Mouse (Mus musculus): ENCODE results near the gene Il5.
A peak's percentile ranks its signal among the peaks of the same experiment; 100 is the strongest.

The Il5 gene

DNA sequence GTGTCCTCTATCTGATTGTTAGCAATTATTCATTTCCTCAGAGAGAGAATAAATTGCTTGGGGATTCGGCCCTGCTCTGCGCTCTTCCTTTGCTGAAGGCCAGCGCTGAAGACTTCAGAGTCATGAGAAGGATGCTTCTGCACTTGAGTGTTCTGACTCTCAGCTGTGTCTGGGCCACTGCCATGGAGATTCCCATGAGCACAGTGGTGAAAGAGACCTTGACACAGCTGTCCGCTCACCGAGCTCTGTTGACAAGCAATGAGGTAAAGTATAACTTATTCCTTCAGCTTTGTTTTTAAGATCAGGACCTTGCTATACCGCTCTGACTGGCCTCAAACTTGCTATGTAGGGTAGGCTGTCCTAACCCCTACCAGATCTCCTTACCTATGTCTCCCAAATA, at the start of gene Il5:
Gene Il5, plus strand, starts transcription at position 80 of the 400 bp plus-strand sequence.
- no peak for DNase-seq

- DNase-seq = no peak
Measured at GRCm38 (mm10) chr11:53671414-53671813, 49.2 kb upstream of the Il5 start.

GRCm38 (mm10) chr11:53680141-53680540, 40.5 kb upstream of the Il5 start:
- peak in 1 of 2 experiments; percentile 28 for DNase-seq

GRCm38 (mm10) chr11:53681686-53682085, 38.9 kb upstream of the Il5 start:
- no peak for DNase-seq

DNA sequence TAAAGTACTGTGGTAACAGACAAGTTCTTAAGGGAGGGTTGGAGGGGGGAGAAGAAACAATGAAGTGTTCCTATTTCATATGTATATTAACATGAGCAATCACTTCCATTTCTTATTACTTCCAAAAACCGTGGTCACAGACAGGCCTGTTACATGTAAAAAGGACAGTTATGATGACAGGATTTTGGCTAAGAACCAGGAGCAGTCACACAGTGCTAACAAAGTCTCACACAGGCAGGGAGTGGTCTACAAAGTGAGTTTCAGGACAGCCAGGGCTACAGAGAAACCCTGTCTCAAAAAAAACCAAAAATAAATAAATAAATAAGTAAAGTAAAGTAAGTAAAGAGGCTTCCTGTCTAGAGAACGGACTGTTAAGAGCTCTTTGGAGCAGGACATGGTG, 38.4 kb upstream of the Il5 start:
- DNase-seq = no peak

DNA sequence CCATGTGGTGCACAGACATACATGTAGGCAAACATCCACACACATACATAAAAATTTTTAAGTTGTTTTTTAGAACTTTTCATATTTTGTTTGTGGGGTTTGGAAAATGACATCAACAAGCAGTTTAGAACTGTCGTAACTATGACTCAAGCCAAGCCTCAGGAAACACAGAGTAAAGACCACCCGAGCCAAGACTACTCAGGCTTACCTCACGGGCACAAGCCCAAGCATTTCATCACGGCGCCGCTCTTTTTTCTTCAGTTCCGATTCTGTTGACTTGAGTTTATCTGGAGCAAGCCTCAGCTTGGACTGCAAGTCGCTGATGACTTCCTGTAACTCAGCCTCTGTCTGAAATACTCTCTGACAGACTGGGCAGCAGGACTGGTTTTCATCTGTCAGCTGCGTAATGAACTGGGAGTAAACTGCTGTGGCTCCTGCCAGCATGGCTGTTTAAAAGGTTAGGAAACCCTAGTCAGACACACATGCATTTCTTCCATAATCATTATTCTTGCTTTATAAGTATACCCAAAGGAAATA, 37.5 kb upstream of the Il5 start:
- DNase-seq = peak; percentile 12 to 34

DNA sequence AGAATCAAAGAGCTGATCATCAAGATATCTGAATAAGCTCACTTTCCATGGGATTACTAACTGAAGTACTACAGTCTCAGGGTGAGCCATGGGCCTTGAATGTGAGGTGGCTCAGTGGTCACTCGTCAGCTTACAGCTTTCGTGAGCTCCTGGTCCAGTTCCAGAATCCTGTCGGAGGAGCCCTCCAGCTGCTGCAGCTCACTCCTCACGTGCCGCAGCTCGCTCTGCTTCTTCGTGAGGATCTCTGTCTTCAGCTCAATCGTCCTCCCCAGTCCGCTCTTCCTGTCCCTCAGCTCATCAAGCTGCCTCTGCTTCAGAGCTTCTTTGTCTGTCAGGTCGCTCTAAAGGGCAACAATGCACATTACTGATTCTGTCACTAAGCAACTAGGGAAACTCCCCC, 28.6 kb upstream of the Il5 start:
- DNase-seq = peak; percentile 39 to 55

DNA sequence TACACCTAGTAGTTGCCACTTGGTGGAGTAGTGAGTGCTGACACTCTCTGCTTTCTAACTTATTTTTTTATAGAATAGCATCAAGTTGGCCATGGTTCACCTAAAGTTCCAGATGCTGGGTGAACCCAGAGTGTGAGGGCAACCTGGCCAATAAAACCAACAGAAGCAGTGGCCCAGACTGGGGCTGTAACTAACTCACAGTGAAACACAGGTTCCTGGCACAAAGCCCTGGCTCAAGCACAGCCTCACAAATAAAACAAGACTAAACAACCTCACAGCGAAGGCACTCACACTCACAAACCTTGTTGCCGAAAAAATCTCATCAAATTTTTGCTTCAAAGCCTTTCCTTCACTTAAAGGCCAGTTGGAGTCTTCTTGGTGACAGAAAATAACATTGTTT, 22.1 kb upstream of the Il5 start:
- no peak for DNase-seq

DNA sequence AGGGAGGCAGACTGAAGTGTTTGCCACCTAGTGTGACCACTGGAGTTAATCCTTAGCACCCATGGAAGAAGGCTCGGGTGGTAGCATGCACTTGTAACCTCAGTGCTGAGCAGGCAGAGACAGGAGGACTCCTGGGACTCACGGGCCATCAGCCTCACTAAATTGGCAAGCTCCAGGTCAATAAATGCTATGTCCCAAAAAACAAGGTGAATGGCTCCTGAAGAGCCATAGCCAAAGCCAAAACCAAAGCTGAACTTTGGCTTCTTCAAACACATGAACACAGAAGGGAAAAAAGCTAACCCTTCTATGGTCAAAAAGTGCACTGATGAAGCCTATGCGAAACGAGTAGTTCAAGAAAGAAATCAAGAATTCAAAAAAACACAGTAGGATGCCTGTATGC, 21.2 kb upstream of the Il5 start:
- DNase-seq = no peak

DNA sequence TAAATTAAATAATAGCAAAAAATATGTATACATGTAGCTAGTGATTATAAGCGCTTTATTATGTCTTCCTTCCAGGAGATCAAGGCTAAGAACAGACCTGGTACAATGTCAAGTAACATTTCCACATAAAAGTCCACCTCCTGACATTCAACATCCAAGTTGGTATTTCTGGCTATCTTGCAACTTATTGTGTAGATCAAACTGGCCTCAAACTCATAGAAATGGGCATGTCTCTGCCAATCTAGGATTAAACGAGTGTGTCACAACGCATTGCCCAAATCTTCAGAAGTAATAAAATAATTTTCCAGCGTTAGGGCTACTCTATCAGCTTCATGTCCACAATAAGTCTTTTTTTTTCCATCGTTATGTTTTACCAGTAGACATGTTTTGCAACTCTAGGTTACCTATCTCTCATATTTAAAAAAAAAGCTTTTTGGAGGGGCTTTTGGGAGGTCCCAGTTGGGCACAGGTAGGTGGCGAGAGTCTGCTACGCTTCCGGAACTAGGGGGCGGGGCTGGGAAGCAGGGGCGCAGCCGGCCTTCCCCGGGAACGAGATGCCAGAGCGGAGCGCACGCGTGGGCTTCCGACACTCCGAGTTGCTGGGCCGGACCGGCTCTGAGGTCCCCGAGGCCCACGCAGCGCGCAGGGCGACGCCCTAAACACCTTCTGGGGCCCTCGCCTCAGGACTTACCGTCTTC, 14.2 kb upstream of the Il5 start:
- peak; percentile 35 to 51 for DNase-seq

DNA sequence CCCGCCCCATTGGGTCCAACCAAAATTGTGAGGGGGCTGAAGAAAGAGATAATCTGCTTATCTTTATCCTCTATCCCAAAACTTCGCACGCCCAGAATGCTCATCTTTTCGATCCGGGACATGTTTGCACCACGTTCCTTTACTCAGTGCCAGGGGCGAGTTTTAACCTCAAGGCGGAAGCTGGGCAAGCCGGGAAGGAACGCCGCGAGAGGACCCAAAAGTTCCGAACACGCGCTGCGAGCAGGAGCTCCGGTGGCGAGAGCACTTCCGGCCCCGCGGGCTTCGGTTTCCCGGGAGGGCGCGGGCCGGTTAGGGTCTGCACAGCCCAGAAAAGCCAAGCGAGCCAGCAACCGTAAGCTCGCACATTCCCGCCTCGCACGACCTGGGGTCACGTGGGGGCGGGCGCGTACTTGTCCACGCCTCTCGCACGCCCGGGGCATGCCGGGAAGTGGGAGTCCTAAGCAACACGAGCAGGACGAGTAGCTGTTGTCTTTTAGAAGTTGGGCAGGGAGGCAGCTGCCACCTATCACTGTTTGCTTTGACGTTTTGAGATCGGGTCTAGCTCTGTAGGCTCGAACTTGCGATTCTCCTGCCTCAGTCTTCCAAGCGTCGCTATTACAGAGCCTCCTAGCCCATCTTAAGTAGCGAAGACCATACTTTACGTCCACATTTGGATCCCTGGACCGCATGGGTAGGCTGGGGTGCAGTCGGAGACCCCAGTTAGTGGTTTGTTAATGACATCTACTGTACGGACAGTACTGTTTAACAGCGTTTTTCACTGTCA, 13.5 kb upstream of the Il5 start, which contains the start of gene Rad50:
Gene Rad50, minus strand, starts transcription at position 386 of the 784 bp plus-strand sequence.
- DNase-seq = peak; percentile 92 to 94

- DNase-seq = no peak
Measured at GRCm38 (mm10) chr11:53707718-53708009, 12.9 kb upstream of the Il5 start.

GRCm38 (mm10) chr11:53719701-53720100, 893 bp upstream of the Il5 start:
- no peak for DNase-seq

GRCm38 (mm10) chr11:53731457-53731856, 10.9 kb downstream of the Il5 start:
- no peak for DNase-seq

DNA sequence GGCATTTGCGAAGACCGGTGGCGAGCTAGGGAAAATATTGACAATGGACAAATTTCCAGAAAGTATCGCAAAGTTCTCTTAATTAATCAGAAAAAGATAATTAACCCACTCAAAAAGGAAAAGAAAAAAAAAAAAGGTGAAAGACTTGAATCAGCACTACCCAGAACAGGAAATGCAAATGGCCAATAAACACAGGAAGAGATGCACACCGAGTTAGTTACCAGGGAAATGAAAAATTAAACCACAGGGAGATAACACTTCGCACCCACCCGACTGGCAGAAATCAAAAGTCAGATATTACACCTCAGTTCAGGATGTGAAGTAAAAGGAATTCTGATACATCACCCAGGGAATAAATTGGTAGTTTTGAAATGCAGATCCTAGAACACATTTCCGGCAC, 11.7 kb downstream of the Il5 start:
- DNase-seq = no peak

GRCm38 (mm10) chr11:53733824-53734223, 13.2 kb downstream of the Il5 start:
- no peak for DNase-seq

DNA sequence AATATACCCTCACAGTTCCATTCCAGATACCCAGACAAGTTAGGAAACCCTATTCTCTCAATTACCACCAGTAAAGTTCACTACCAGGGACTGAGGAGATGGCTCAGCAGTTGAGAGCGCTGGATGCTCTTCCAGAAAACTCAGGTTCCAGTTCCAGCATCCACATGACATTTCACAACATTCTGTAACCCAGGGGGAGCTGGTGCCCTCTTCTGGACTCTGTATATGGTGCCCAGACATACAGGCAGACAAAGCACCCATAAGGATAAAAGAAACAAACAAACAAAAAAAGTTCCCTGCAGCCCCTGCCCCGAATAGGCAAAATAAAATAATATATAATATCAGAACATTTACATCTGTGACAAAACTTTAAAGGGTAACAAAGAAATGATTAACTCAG, 13.8 kb downstream of the Il5 start:
- no peak for DNase-seq

- no peak for DNase-seq
Measured at GRCm38 (mm10) chr11:53734970-53735681, 14.5 kb downstream of the Il5 start.

- peak; percentile 65 to 69 for DNase-seq
Measured at GRCm38 (mm10) chr11:53735682-53736245, 15.2 kb downstream of the Il5 start.

DNA sequence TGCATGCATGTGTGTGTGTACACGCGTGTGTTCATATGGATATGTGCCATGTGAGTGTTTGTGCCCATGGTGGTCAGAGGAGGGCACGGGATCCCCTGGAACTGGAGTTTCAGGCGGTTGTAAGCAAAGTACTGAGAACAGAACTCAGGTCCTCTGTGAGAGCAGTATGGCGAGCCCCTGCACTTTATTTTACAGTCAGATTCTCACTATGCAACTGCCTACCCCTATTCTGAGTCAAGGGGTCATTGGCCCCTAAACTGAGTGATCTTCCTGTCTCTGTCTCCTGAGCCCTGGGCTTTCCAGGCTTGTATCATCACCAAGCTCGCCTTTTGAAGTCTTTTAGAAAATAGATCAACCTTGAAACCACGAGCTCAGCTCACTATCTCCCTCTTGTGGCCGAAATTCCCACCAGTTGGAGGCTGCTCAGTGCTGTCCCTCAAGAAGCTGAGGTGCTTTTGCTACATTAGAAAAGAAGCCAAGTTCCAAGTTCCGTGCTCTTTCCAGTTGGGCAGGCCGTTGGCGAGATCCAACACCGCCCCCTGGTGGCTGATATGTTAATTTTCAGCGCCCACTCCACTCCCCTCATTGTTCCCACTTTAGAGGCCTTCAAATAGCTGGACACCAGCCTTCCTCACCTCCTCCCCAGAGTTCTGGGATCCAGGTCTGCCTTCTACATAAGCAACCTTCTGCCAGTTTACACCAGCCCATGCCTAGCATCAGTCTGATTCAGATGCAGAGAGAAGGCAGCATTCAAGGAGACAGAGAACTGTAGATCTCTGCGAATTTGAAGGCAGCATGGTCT, 16.4 kb downstream of the Il5 start:
- peak; percentile 76 to 80 for DNase-seq

DNA sequence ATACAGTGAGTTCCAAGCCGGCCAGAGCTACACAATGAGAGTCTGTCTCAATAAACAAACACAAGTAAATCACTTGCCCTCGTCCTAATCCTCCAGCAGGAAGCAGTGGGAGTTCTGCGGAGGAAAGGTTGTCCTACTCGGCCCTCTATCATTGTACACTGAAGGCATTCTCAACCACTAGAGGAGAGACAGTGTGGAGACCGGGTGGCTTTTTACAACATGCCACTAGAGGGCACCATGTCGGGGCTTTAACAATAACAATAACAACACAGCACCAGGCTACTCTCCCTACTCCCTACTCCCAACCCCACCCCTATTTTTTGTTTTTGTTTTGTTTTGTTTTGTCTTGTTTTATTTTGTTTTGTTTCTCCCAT, 17.0 kb downstream of the Il5 start:
- DNase-seq = peak; percentile 69 to 71

DNA sequence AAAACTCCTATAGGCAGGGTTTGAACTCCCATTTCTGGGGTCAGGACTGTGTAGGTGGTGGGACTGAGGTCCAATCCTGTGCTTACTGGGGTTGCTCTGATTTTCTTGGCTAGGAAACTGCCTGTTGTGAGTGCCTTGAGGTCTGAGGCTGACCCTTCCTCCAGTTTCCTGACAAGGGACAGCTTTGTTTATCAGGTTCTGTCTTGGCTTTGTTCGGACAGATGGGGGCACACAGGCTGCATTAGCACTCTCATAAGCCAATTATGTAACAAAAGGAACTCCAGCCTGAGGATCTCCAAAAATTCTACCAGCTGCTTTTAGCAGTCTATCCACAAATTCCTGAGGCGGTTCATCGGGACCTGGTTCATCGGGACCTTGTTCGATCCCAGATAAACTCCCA, 21.8 kb downstream of the Il5 start:
- DNase-seq = no peak
